ENCODE assay signal across 12 mouse cellular contexts in genomic region chr14:29937466-29937865, GRCm38 (mm10). TPM values are rescaled to one million over a fixed set of nuclear protein-coding genes. Genes with fewer than 3 reads are reported as not detected.
A peak's percentile ranks its signal among the peaks of the same experiment; 100 is the strongest.
DNase-seq lines count a peak whose midpoint lies in the region; ATAC-seq and TF ChIP-seq lines count a peak whose summit lies in the region.
"Had no signal": no experiment of that assay in that cellular context is flagged by ENCODE, and none has a peak within 500 bp of the region (broad histone marks: within the 10 kb centered on the region; RNA-seq: fewer than 3 reads in every experiment).

No protein-coding gene starts in this region.

- no peaks in the 10 kb centered on the region for H3K4me1 ChIP-seq in intestine, postnatal 0 days (replicated peaks; ENCODE audit: control insufficient read depth, insufficient read depth, low read length)
- H3K4me1 ChIP-seq in intestine, embryonic 16.5 days (ENCODE audit: control insufficient read depth, insufficient read depth, low read length): no peaks in the 10 kb centered on the region
- H3K4me1 ChIP-seq: lung, embryonic 15.5 days had no signal

- no peaks in the 10 kb centered on the region for H3K9me3 ChIP-seq in intestine, postnatal 0 days (ENCODE audit: control insufficient read depth)
- H3K9me3 ChIP-seq in intestine, embryonic 16.5 days (ENCODE audit: control insufficient read depth, low read length): no peaks in the 10 kb centered on the region
- H3K9me3 ChIP-seq: heart, embryonic 15.5 days; lung, embryonic 15.5 days had no signal

- H3K9ac ChIP-seq in intestine, postnatal 0 days (ENCODE audit: low read depth, low read length): no peak overlapping the region
- H3K9ac ChIP-seq in intestine, embryonic 16.5 days (ENCODE audit: low read depth, low read length): no peak overlapping the region
- H3K9ac ChIP-seq: heart, embryonic 15.5 days; lung, embryonic 15.5 days had no signal

- H3K27ac ChIP-seq in intestine, postnatal 0 days (ENCODE audit: low read depth, low read length): no peak overlapping the region
- H3K27ac ChIP-seq in intestine, embryonic 16.5 days (ENCODE audit: low read length): no peak overlapping the region
- H3K27ac ChIP-seq: gastrocnemius, adult 2 months; heart, embryonic 15.5 days; lung, embryonic 15.5 days had no signal

- no peak for ATAC-seq in intestine, postnatal 0 days
- ATAC-seq in intestine, embryonic 16.5 days: no peak

- WGBS in intestine, postnatal 0 days: 86% methylated on average over 15 of the region's 15 CpGs
- WGBS in intestine, embryonic 16.5 days: 85% methylated on average over 15 of the region's 15 CpGs

- peak; percentile 45 for TF ChIP-seq CTCF in intestine, postnatal 0 days (IDR thresholded peaks at IDR 0.05; ENCODE audit: low read depth)

- H3K4me2 ChIP-seq in intestine, postnatal 0 days (replicated peaks; ENCODE audit: low read depth): no peak overlapping the region
- H3K4me2 ChIP-seq in intestine, embryonic 16.5 days (ENCODE audit: low read depth, low read length): no peak overlapping the region
- H3K4me2 ChIP-seq: heart, embryonic 15.5 days; lung, embryonic 15.5 days had no signal

- DNase-seq in cerebellum, postnatal 14 days: peak; percentile 56 to 58
- no peak for DNase-seq in cerebellum, adult 18-20 months
- peak; percentile 49 for DNase-seq in right cerebral cortex, adult 18-20 months
- DNase-seq in right cerebral cortex, postnatal 14 days: no peak
- no peak for DNase-seq in spleen, adult 18-20 months
- DNase-seq in gastrocnemius, postnatal 10 days: no peak
- DNase-seq: gastrocnemius, adult 2 months; kidney, adult 2 months had no signal

- H3K36me3 ChIP-seq in intestine, postnatal 0 days (ENCODE audit: control insufficient read depth, insufficient read depth): no peaks in the 10 kb centered on the region
- H3K36me3 ChIP-seq in intestine, embryonic 16.5 days (ENCODE audit: control insufficient read depth, insufficient read depth, low read length): no peaks in the 10 kb centered on the region
- H3K36me3 ChIP-seq: heart, embryonic 15.5 days; lung, embryonic 15.5 days had no signal

- 0 out of 2 replicates have a peak, but pooled peaks cover 6% of the 10 kb centered on the region for H3K27me3 ChIP-seq in intestine, postnatal 0 days (replicated peaks; ENCODE audit: control insufficient read depth, insufficient read depth, low read length)
- H3K27me3 ChIP-seq in intestine, embryonic 16.5 days (replicated peaks; ENCODE audit: control insufficient read depth, insufficient read depth, low read length): peaks cover 10% of the 10 kb centered on the region; the same call in 1 of the 2 replicates

- no peak overlapping the region for H3K4me3 ChIP-seq in intestine, postnatal 0 days (ENCODE audit: low read depth, low read length)
- no peak overlapping the region for H3K4me3 ChIP-seq in intestine, embryonic 16.5 days (ENCODE audit: low read length)
- H3K4me3 ChIP-seq: gastrocnemius, adult 2 months; heart, embryonic 15.5 days; lung, embryonic 15.5 days had no signal

RNA-seq across cellular contexts. Expression of gene Selenok, which starts 30.6 kb away (rescaled TPM):
- 313 and 318 TPM in 2 replicates for polyA plus RNA-seq in intestine, postnatal 0 days (2015; fragmentation: Nextera tagmentation; extraction: Ambion mirVana)
- polyA plus RNA-seq in intestine, embryonic 16.5 days (2015; fragmentation: Nextera tagmentation; extraction: Ambion mirVana): 239 and 255 TPM in 2 replicates
- 10 to 100 TPM; 58.3 to 58.5 TPM for total RNA-seq in gastrocnemius, postnatal 10 days (2021)

RNA-seq across cellular contexts. Expression of gene Actr8, which starts 40.7 kb away (rescaled TPM):
- 20.1 and 21.6 TPM in 2 replicates for polyA plus RNA-seq in intestine, postnatal 0 days (2015; fragmentation: Nextera tagmentation; extraction: Ambion mirVana)
- polyA plus RNA-seq in intestine, embryonic 16.5 days (2015; fragmentation: Nextera tagmentation; extraction: Ambion mirVana): 52.3 and 56.1 TPM in 2 replicates
- 10 to 100 TPM; 29.7 to 34.0 TPM for total RNA-seq in gastrocnemius, postnatal 10 days (2021)

Comparison
In these comparisons a context has a peak if more than half of its experiments do, and no peak if none do; other contexts are left out.
1. DNase-seq: peak in cerebellum, postnatal 14 days (2 of 2) and right cerebral cortex, adult 18-20 months (single experiment); none in cerebellum, adult 18-20 months (0 of 2), right cerebral cortex, postnatal 14 days (single experiment), spleen, adult 18-20 months (0 of 2) and gastrocnemius, postnatal 10 days (single experiment).